ENCODE assay signal across 15 mouse cellular contexts in the genomic region with DNA sequence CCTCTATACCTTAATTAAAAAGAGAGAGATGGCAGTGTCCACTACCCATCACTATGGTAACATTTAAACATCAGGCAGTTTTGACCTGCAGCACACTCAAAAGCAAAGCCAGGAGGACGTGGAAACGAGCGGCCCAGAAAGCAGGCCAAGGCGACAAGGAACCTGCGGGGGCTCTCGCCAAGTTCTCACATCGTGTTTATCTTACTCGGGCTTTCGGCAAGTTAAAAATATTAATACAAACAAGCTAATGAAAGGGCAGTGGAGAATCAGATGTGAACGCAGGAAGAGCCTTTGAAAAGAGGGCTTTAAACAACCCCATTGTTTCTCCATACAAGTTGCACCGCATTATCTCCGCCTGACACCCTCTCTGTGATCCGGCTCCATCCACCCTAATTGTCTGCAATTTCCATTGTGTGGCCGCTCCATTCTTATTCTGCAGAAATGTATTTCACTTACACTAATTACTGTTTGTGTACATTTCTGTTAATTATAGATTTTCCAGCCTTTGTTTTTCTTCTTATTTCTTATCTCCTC.
A peak's percentile ranks its signal among the peaks of the same experiment; 100 is the strongest.
DNase-seq lines count a peak whose midpoint lies in the region; ATAC-seq and TF ChIP-seq lines count a peak whose summit lies in the region.
"Had no signal": no experiment of that assay in that cellular context is flagged by ENCODE, and none has a peak within 500 bp of the region (broad histone marks: within the 10 kb centered on the region; RNA-seq: fewer than 3 reads in every experiment).

No protein-coding gene starts in this region.

- TF ChIP-seq CTCF in lung, embryonic 14.5 days (IDR thresholded peaks at IDR 0.05; ENCODE audit: low read depth): no peak
- TF ChIP-seq CTCF in lung, adult 2 months (IDR thresholded peaks at IDR 0.05; ENCODE audit: insufficient read depth, low read length): no peak
- no peak for TF ChIP-seq CTCF in hindbrain, postnatal 0 days (IDR thresholded peaks at IDR 0.05; ENCODE audit: low read depth)

- no peaks in the 10 kb centered on the region for H3K27me3 ChIP-seq in lung, embryonic 14.5 days (ENCODE audit: insufficient read depth, low read length)
- peaks cover 11% of the 10 kb centered on the region; the same call in 1 of the 2 replicates for H3K27me3 ChIP-seq in forebrain, embryonic 12.5 days
- H3K27me3 ChIP-seq in hindbrain, postnatal 0 days (ENCODE audit: insufficient read depth, low read length): no peaks in the 10 kb centered on the region
- no peaks in the 10 kb centered on the region for H3K27me3 ChIP-seq in neural tube, embryonic 12.5 days (replicated peaks)
- H3K27me3 ChIP-seq: Patski had no signal

- no peak overlapping the region for H3K4me2 ChIP-seq in lung, embryonic 14.5 days
- peak overlapping the region; percentile 39 for H3K4me2 ChIP-seq in forebrain, embryonic 12.5 days
- peak overlapping the region; percentile 1 for H3K4me2 ChIP-seq in hindbrain, postnatal 0 days (ENCODE audit: low read depth, low read length)
- peak overlapping the region; percentile 44 for H3K4me2 ChIP-seq in neural tube, embryonic 12.5 days (replicated peaks)
- H3K4me2 ChIP-seq: embryonic facial prominence, embryonic 13.5 days; liver, embryonic 11.5 days had no signal

- no peak; the same call in 1 of the 2 replicates for ATAC-seq in lung, embryonic 14.5 days (ENCODE audit: insufficient read depth)
- 0 out of 2 replicates have a peak, but pooled peaks have one; percentile 40 for ATAC-seq in forebrain, embryonic 12.5 days (ENCODE audit: low FRiP score)
- ATAC-seq in hindbrain, postnatal 0 days: no peak
- no peak for ATAC-seq in neural tube, embryonic 12.5 days (ENCODE audit: low FRiP score, low read depth)
- ATAC-seq: Patski had no signal

- no peak overlapping the region for H3K4me3 ChIP-seq in lung, embryonic 14.5 days (ENCODE audit: low read depth, low read length)
- no peak overlapping the region for H3K4me3 ChIP-seq in lung, adult 2 months (replicated peaks; ENCODE audit: extremely low read depth, low read depth, low read length)
- H3K4me3 ChIP-seq in forebrain, embryonic 12.5 days (replicated peaks): no peak overlapping the region
- no peak overlapping the region for H3K4me3 ChIP-seq in hindbrain, postnatal 0 days (ENCODE audit: low read length)
- no peak overlapping the region for H3K4me3 ChIP-seq in neural tube, embryonic 12.5 days
- H3K4me3 ChIP-seq: embryonic facial prominence, embryonic 13.5 days; left cerebral cortex, adult 2 months had no signal

- TF ChIP-seq POLR2A in lung, adult 2 months (IDR thresholded peaks at IDR 0.05; ENCODE audit: borderline replicate concordance, extremely low read depth, low read depth, low read length): no peak

- 25% methylated on average over 14 of the region's 14 CpGs for WGBS in lung, embryonic 14.5 days
- 24% methylated on average over 14 of the region's 14 CpGs for WGBS in lung, adult 2 months
- WGBS in forebrain, embryonic 12.5 days: 6% methylated on average over 14 of the region's 14 CpGs
- 21% methylated on average over 14 of the region's 14 CpGs for WGBS in hindbrain, postnatal 0 days
- 16% methylated on average over 14 of the region's 14 CpGs for WGBS in neural tube, embryonic 12.5 days

- H3K4me1 ChIP-seq in lung, embryonic 14.5 days (ENCODE audit: insufficient read depth): no peaks in the 10 kb centered on the region; the same call in 1 of the 2 replicates
- H3K4me1 ChIP-seq in lung, adult 2 months (ENCODE audit: control insufficient read depth, insufficient read depth, low read length): peaks cover 2% of the 10 kb centered on the region; the same call in 1 of the 2 replicates
- H3K4me1 ChIP-seq in forebrain, embryonic 12.5 days: peaks cover 22% of the 10 kb centered on the region
- H3K4me1 ChIP-seq in hindbrain, postnatal 0 days (ENCODE audit: insufficient read depth, low read length): no peaks in the 10 kb centered on the region
- H3K4me1 ChIP-seq in neural tube, embryonic 12.5 days: no peaks in the 10 kb centered on the region
- H3K4me1 ChIP-seq: embryonic facial prominence, embryonic 13.5 days had no signal

- DNase-seq in lung, embryonic 14.5 days: peak; percentile 50
- DNase-seq in lung, adult 2 months: no peak
- no peak for DNase-seq in hindbrain, postnatal 0 days (ENCODE audit: low spot score)
- DNase-seq in right cerebral cortex, postnatal 10 days (ENCODE audit: low spot score in 2 of 2): no peak
- DNase-seq in layer of hippocampus, adult 9-11 months: no peak
- DNase-seq in urinary bladder, postnatal 4 days (ENCODE audit: low spot score in 2 of 2): no peak
- DNase-seq: adrenal gland, postnatal 10 days; heart, postnatal 14 days; thymus, postnatal 14 days had no signal

- H3K9me3 ChIP-seq in lung, embryonic 14.5 days (ENCODE audit: low read depth, low read length): peaks cover 7% of the 10 kb centered on the region; the same call in 1 of the 2 replicates
- H3K9me3 ChIP-seq in forebrain, embryonic 12.5 days: peaks cover 8% of the 10 kb centered on the region; the same call in 1 of the 2 replicates
- no peaks in the 10 kb centered on the region for H3K9me3 ChIP-seq in hindbrain, postnatal 0 days (ENCODE audit: low read length)
- peaks cover 4% of the 10 kb centered on the region for H3K9me3 ChIP-seq in neural tube, embryonic 12.5 days

- no peaks in the 10 kb centered on the region for H3K36me3 ChIP-seq in lung, embryonic 14.5 days (ENCODE audit: insufficient read depth)
- no peaks in the 10 kb centered on the region for H3K36me3 ChIP-seq in forebrain, embryonic 12.5 days (replicated peaks)
- no peaks in the 10 kb centered on the region for H3K36me3 ChIP-seq in hindbrain, postnatal 0 days (ENCODE audit: insufficient read depth, low read length)
- no peaks in the 10 kb centered on the region for H3K36me3 ChIP-seq in neural tube, embryonic 12.5 days
- H3K36me3 ChIP-seq: embryonic facial prominence, embryonic 13.5 days had no signal

- no peak overlapping the region for H3K9ac ChIP-seq in lung, embryonic 14.5 days
- H3K9ac ChIP-seq in forebrain, embryonic 12.5 days: no peak overlapping the region
- no peak overlapping the region for H3K9ac ChIP-seq in hindbrain, postnatal 0 days (replicated peaks; ENCODE audit: low read length)
- H3K9ac ChIP-seq in neural tube, embryonic 12.5 days: no peak overlapping the region
- H3K9ac ChIP-seq: embryonic facial prominence, embryonic 13.5 days had no signal

- no peak overlapping the region for H3K27ac ChIP-seq in lung, embryonic 14.5 days (ENCODE audit: low read depth)
- 0 out of 2 replicates have a peak overlapping the region, but pooled peaks have one; percentile 9 for H3K27ac ChIP-seq in forebrain, embryonic 12.5 days
- H3K27ac ChIP-seq in hindbrain, postnatal 0 days: no peak overlapping the region
- H3K27ac ChIP-seq in neural tube, embryonic 12.5 days: no peak overlapping the region
- H3K27ac ChIP-seq: embryonic facial prominence, embryonic 13.5 days; left cerebral cortex, adult 2 months had no signal
